Mouse (Mus musculus) cerebral cortex, adult 2 months (tissue): ENCODE measurements around the gene Top3a.

ENCODE experiments used
- WGBS: fragments of 180-500 bp; shearing (Covaris S2); methylation state at CpG from one replicate; pipeline ENCODE4 v1.1.7; 2018; 5-methylcytosine and 5-hydroxymethylcytosine counted together

The Top3a gene

GRCm38 (mm10) chr11:60776829-60777740, at the start of gene Top3a, which contains the start of gene Smcr8:
Gene Top3a, minus strand, starts transcription at chr11:60777365.
Gene Smcr8, plus strand, starts transcription at chr11:60777524.
- WGBS = under 1% methylated on average over 62 of the region's 62 CpGs

GRCm38 (mm10) chr11:60826700-60827099, 49.5 kb upstream of the Top3a start:
- 58% methylated on average over 1 of the region's 1 CpGs for WGBS

GRCm38 (mm10) chr11:60825191-60825590, 48.0 kb upstream of the Top3a start:
- 84% methylated on average over 3 of the region's 3 CpGs for WGBS

- WGBS = 76% methylated on average over 2 of the region's 2 CpGs
Measured at GRCm38 (mm10) chr11:60823771-60824170, 46.6 kb upstream of the Top3a start.

GRCm38 (mm10) chr11:60816398-60816797, 39.2 kb upstream of the Top3a start:
- 66% methylated on average over 5 of the region's 5 CpGs for WGBS

GRCm38 (mm10) chr11:60811618-60812017, 34.5 kb upstream of the Top3a start, which contains the start of gene Shmt1:
Gene Shmt1, minus strand, starts transcription at chr11:60811718.
- WGBS = 30% methylated on average over 6 of the region's 6 CpGs

- WGBS = under 1% methylated on average over 29 of the region's 29 CpGs
Measured at GRCm38 (mm10) chr11:60811054-60811460, 33.9 kb upstream of the Top3a start.

GRCm38 (mm10) chr11:60810046-60810965, 33.1 kb upstream of the Top3a start:
- 47% methylated on average over 14 of the region's 14 CpGs for WGBS

GRCm38 (mm10) chr11:60809546-60809945, 32.4 kb upstream of the Top3a start:
- 79% methylated on average over 1 of the region's 1 CpGs for WGBS

GRCm38 (mm10) chr11:60808286-60809070, 31.3 kb upstream of the Top3a start:
- 73% methylated on average over 4 of the region's 4 CpGs for WGBS

- 87% methylated on average over 1 of the region's 1 CpGs for WGBS
Measured at GRCm38 (mm10) chr11:60800892-60801291, 23.7 kb upstream of the Top3a start.

- WGBS = 89% methylated on average over 4 of the region's 4 CpGs
Measured at GRCm38 (mm10) chr11:60799977-60800376, 22.8 kb upstream of the Top3a start.

GRCm38 (mm10) chr11:60796342-60796741, 19.2 kb upstream of the Top3a start:
- WGBS = 77% methylated on average over 11 of the region's 11 CpGs

- 91% methylated on average over 2 of the region's 2 CpGs for WGBS
Measured at GRCm38 (mm10) chr11:60790472-60790871, 13.3 kb upstream of the Top3a start.

GRCm38 (mm10) chr11:60787595-60787994, 10.4 kb upstream of the Top3a start:
- 16% methylated on average over 1 of the region's 1 CpGs for WGBS

GRCm38 (mm10) chr11:60784179-60784922, 7.2 kb upstream of the Top3a start:
- 87% methylated on average over 8 of the region's 8 CpGs for WGBS

- 87% methylated on average over 10 of the region's 10 CpGs for WGBS
Measured at GRCm38 (mm10) chr11:60779673-60780189, 2.6 kb upstream of the Top3a start.

- 26% methylated on average over 16 of the region's 16 CpGs for WGBS
Measured at GRCm38 (mm10) chr11:60777801-60778370, 721 bp upstream of the Top3a start.

GRCm38 (mm10) chr11:60776107-60776828, 897 bp downstream of the Top3a start:
- WGBS = 5% methylated on average over 17 of the region's 17 CpGs
